ENCODE assay signal across 9 mouse cellular contexts in the genomic region with DNA sequence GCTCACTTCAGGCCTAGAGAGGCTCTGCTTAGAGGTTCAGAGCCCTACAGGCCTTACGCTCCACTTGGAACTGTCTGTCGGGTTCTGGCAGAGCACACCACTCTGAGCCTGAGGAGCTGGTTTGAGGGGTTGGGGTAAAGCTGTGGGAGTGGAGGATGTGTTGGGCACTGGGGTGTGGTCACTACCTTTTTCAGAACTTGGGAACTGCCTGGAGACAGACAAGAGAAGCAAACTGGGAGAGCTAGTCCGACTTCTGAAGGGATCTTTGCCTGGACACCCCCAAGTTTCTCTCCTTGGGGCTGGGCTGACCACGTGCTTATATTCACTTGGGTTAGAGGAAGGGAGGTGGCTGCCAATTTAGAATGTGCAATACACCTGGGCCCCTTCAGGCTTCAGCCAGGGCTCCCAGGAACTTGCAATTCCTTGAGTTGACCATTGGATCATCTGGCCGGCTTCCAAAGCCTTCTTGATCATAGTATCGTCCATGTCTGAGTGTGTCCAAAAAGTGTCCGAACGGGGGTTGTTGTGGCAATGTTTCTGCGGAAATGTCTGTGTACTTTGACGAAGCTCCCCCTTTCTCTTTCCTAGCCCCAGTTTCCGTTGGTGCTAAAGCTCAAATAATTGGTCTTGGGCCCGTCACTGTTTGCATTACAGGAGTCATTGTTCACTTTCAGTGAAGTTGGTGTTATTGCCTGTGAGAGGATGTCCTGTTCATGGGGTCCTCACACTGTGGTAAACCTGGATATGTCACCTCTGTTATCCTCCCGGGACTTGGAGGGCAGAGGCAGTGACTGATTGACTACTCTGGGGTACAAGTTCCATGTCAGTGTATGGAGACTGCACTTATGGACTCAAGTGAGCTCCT. TPM values are rescaled to one million over a fixed set of nuclear protein-coding genes. Genes with fewer than 3 reads are reported as not detected.
A peak's percentile ranks its signal among the peaks of the same experiment; 100 is the strongest.
DNase-seq lines count a peak whose midpoint lies in the region; ATAC-seq and TF ChIP-seq lines count a peak whose summit lies in the region.
"Had no signal": no experiment of that assay in that cellular context is flagged by ENCODE, and none has a peak within 500 bp of the region (broad histone marks: within the 10 kb centered on the region; RNA-seq: fewer than 3 reads in every experiment).

No protein-coding gene starts in this region.

- no peaks in the 10 kb centered on the region for H3K9me3 ChIP-seq in heart, embryonic 10.5 days
- no peaks in the 10 kb centered on the region for H3K9me3 ChIP-seq in kidney, embryonic 16.5 days (ENCODE audit: low read length)
- H3K9me3 ChIP-seq in midbrain, embryonic 16.5 days (replicated peaks; ENCODE audit: control insufficient read depth, low read length, poor library complexity, severe bottlenecking) = no peaks in the 10 kb centered on the region
- H3K9me3 ChIP-seq: midbrain, embryonic 12.5 days had no signal

- H3K4me2 ChIP-seq in kidney, embryonic 16.5 days (replicated peaks; ENCODE audit: low read depth, low read length) = peak overlapping the region; percentile 89
- no peak overlapping the region for H3K4me2 ChIP-seq in midbrain, embryonic 16.5 days (ENCODE audit: low read length)

- peak overlapping the region; percentile 16 for H3K27ac ChIP-seq in testis, adult 2 months (ENCODE audit: control insufficient read depth, insufficient read depth, low read depth, low read length)
- H3K27ac ChIP-seq in heart, embryonic 10.5 days = peak overlapping the region; percentile 95
- H3K27ac ChIP-seq in kidney, embryonic 16.5 days (ENCODE audit: low read length) = peak overlapping the region; percentile 91
- H3K27ac ChIP-seq in midbrain, embryonic 16.5 days (ENCODE audit: low read length) = peak overlapping the region; percentile 40; the same call in 1 of the 2 replicates
- H3K27ac ChIP-seq: midbrain, embryonic 12.5 days had no signal

- H3K4me1 ChIP-seq in testis, adult 2 months (ENCODE audit: control insufficient read depth, insufficient read depth, low read length) = peaks cover 18% of the 10 kb centered on the region
- peaks cover 73% of the 10 kb centered on the region for H3K4me1 ChIP-seq in heart, embryonic 10.5 days
- H3K4me1 ChIP-seq in kidney, embryonic 16.5 days (ENCODE audit: insufficient read depth, low read length) = peaks cover 49% of the 10 kb centered on the region
- peaks cover 16% of the 10 kb centered on the region for H3K4me1 ChIP-seq in midbrain, embryonic 16.5 days (ENCODE audit: control insufficient read depth, insufficient read depth, low read length)

- H3K4me3 ChIP-seq in testis, adult 2 months (ENCODE audit: control insufficient read depth, low read depth, low read length) = no peak overlapping the region
- H3K4me3 ChIP-seq in heart, embryonic 10.5 days = peak overlapping the region; percentile 81
- H3K4me3 ChIP-seq in kidney, embryonic 16.5 days (ENCODE audit: low read length) = peak overlapping the region; percentile 73; the same call in 1 of the 2 replicates
- no peak overlapping the region for H3K4me3 ChIP-seq in midbrain, embryonic 16.5 days (ENCODE audit: low read depth, low read length)
- H3K4me3 ChIP-seq: midbrain, embryonic 12.5 days had no signal

- H3K36me3 ChIP-seq in testis, adult 2 months (ENCODE audit: control insufficient read depth, insufficient read depth, low read length) = no peaks in the 10 kb centered on the region
- H3K36me3 ChIP-seq in heart, embryonic 10.5 days = 0 out of 2 replicates have a peak, but pooled peaks cover 3% of the 10 kb centered on the region
- no peaks in the 10 kb centered on the region for H3K36me3 ChIP-seq in kidney, embryonic 16.5 days (ENCODE audit: insufficient read depth, low read length)
- H3K36me3 ChIP-seq in midbrain, embryonic 16.5 days (ENCODE audit: control insufficient read depth, insufficient read depth, low read length) = no peaks in the 10 kb centered on the region
- H3K36me3 ChIP-seq: midbrain, embryonic 12.5 days had no signal

- peak overlapping the region; percentile 82 for H3K9ac ChIP-seq in kidney, embryonic 16.5 days (replicated peaks; ENCODE audit: low read length)
- no peak overlapping the region for H3K9ac ChIP-seq in midbrain, embryonic 16.5 days (ENCODE audit: low read depth, low read length)
- H3K9ac ChIP-seq: midbrain, embryonic 12.5 days had no signal

- TF ChIP-seq CTCF in testis, adult 2 months (IDR thresholded peaks at IDR 0.05; ENCODE audit: control insufficient read depth, insufficient read depth, insufficient replicate concordance, low read depth, low read length) = no peak

- peaks cover 2% of the 10 kb centered on the region; the same call in 1 of the 2 replicates for H3K27me3 ChIP-seq in testis, adult 2 months (ENCODE audit: control insufficient read depth, insufficient read depth, low read length)
- H3K27me3 ChIP-seq in heart, embryonic 10.5 days (ENCODE audit: insufficient read depth, poor library complexity, severe bottlenecking) = peaks cover 8% of the 10 kb centered on the region; the same call in 1 of the 2 replicates
- peaks cover 6% of the 10 kb centered on the region; the same call in 1 of the 2 replicates for H3K27me3 ChIP-seq in kidney, embryonic 16.5 days (ENCODE audit: insufficient read depth, low read length)
- peaks cover 13% of the 10 kb centered on the region for H3K27me3 ChIP-seq in midbrain, embryonic 16.5 days (ENCODE audit: control insufficient read depth, insufficient read depth, low read depth, low read length)

- ATAC-seq in kidney, embryonic 16.5 days (ENCODE audit: low FRiP score, low TSS enrichment) = no peak
- ATAC-seq in midbrain, embryonic 16.5 days = no peak

- WGBS in heart, embryonic 10.5 days = 73% methylated on average over 13 of the region's 13 CpGs
- 71% methylated on average over 13 of the region's 13 CpGs for WGBS in kidney, embryonic 16.5 days
- 87% methylated on average over 13 of the region's 13 CpGs for WGBS in midbrain, embryonic 16.5 days

- TF ChIP-seq POLR2A in testis, adult 2 months (IDR thresholded peaks at IDR 0.05; ENCODE audit: control insufficient read depth, low read depth, low read length) = no peak

- no peak for DNase-seq in testis, postnatal 14 days (ENCODE audit: low spot score)
- DNase-seq in heart, embryonic 10.5 days (ENCODE audit: low spot score) = no peak
- no peak for DNase-seq in frontal cortex, adult 2 months (ENCODE audit: extremely low spot score in 1 of 2, low spot score in 1 of 2)
- no peak for DNase-seq in right cerebral cortex, adult 2 months (ENCODE audit: low spot score in 2 of 2)
- DNase-seq in left cerebral cortex, adult 18-20 months (ENCODE audit: low spot score in 2 of 2) = no peak

RNA-seq across cellular contexts. Expression of a gene that starts 3.0 kb away (rescaled TPM):
- polyA plus RNA-seq in testis, adult 2 months (2012; rRNA removed) = 1.6 and 2.3 TPM in 2 replicates
- polyA plus RNA-seq in heart, embryonic 10.5 days (2016; fragmentation: Nextera tagmentation; extraction: Ambion mirVana) = 15.1 and 19.4 TPM in 2 replicates
- 14.0 and 14.4 TPM in 2 replicates for polyA plus RNA-seq in kidney, embryonic 16.5 days (2015; fragmentation: Nextera tagmentation; extraction: Ambion mirVana)
- 2.7 and 3.2 TPM in 2 replicates for polyA plus RNA-seq in midbrain, embryonic 16.5 days (2015; fragmentation: Nextera tagmentation; extraction: Ambion mirVana)
- polyA plus RNA-seq in frontal cortex, adult 2 months (2012; rRNA removed) = 6.8 and 7.5 TPM in 2 replicates
- total RNA-seq in left cerebral cortex, adult 18-20 months (2021) = 10 to 100 TPM; 18.6 to 23.5 TPM

RNA-seq across cellular contexts. Expression of a gene that starts 25.3 kb away (rescaled TPM):
- 442 and 506 TPM in 2 replicates for polyA plus RNA-seq in testis, adult 2 months (2012; rRNA removed)
- 378 and 459 TPM in 2 replicates for polyA plus RNA-seq in heart, embryonic 10.5 days (2016; fragmentation: Nextera tagmentation; extraction: Ambion mirVana)
- polyA plus RNA-seq in kidney, embryonic 16.5 days (2015; fragmentation: Nextera tagmentation; extraction: Ambion mirVana) = 436 and 455 TPM in 2 replicates
- polyA plus RNA-seq in midbrain, embryonic 16.5 days (2015; fragmentation: Nextera tagmentation; extraction: Ambion mirVana) = 283 and 293 TPM in 2 replicates
- polyA plus RNA-seq in frontal cortex, adult 2 months (2012; rRNA removed) = 257 and 281 TPM in 2 replicates
- 100 to 1,000 TPM; 251 to 256 TPM for total RNA-seq in left cerebral cortex, adult 18-20 months (2021)

RNA-seq across cellular contexts. Expression of a gene that starts 38.5 kb away (rescaled TPM):
- 38.2 and 38.6 TPM in 2 replicates for polyA plus RNA-seq in testis, adult 2 months (2012; rRNA removed)
- 25.7 and 32.8 TPM in 2 replicates for polyA plus RNA-seq in heart, embryonic 10.5 days (2016; fragmentation: Nextera tagmentation; extraction: Ambion mirVana)
- polyA plus RNA-seq in kidney, embryonic 16.5 days (2015; fragmentation: Nextera tagmentation; extraction: Ambion mirVana) = 36.0 and 38.3 TPM in 2 replicates
- polyA plus RNA-seq in midbrain, embryonic 16.5 days (2015; fragmentation: Nextera tagmentation; extraction: Ambion mirVana) = 25.6 and 26.2 TPM in 2 replicates
- polyA plus RNA-seq in frontal cortex, adult 2 months (2012; rRNA removed) = 19.6 and 20.5 TPM in 2 replicates
- total RNA-seq in left cerebral cortex, adult 18-20 months (2021) = 10 to 100 TPM; 22.5 to 23.7 TPM

RNA-seq across cellular contexts. Expression of a gene that starts 50.4 kb away (rescaled TPM):
- 14.0 and 14.5 TPM in 2 replicates for polyA plus RNA-seq in testis, adult 2 months (2012; rRNA removed)
- 113 and 140 TPM in 2 replicates for polyA plus RNA-seq in heart, embryonic 10.5 days (2016; fragmentation: Nextera tagmentation; extraction: Ambion mirVana)
- 179 and 180 TPM in 2 replicates for polyA plus RNA-seq in kidney, embryonic 16.5 days (2015; fragmentation: Nextera tagmentation; extraction: Ambion mirVana)
- polyA plus RNA-seq in midbrain, embryonic 16.5 days (2015; fragmentation: Nextera tagmentation; extraction: Ambion mirVana) = 108 and 121 TPM in 2 replicates
- 27.6 and 31.0 TPM in 2 replicates for polyA plus RNA-seq in frontal cortex, adult 2 months (2012; rRNA removed)
- total RNA-seq in left cerebral cortex, adult 18-20 months (2021) = 10 to 100 TPM; 49.6 to 49.8 TPM

Comparison
In these comparisons a context has a peak if more than half of its experiments do, and no peak if none do; other contexts are left out.
1. H3K27ac ChIP-seq: peak in every context shown above with its lines; median percentile 95 in heart, embryonic 10.5 days; 91 in kidney, embryonic 16.5 days; 40 in midbrain, embryonic 16.5 days; 16 in testis, adult 2 months.
2. H3K4me3 ChIP-seq: peak in heart, embryonic 10.5 days (single experiment) and kidney, embryonic 16.5 days (single experiment); none in testis, adult 2 months (single experiment) and midbrain, embryonic 16.5 days (single experiment).